Mouse (Mus musculus): ENCODE results near the gene Cdc123. TPM values are rescaled to one million over a fixed set of nuclear protein-coding genes. Genes with fewer than 3 reads are reported as not detected.

Cdc123 gene
- 136 and 142 TPM in 2 replicates for polyA plus RNA-seq (2012; rRNA removed)

DNA sequence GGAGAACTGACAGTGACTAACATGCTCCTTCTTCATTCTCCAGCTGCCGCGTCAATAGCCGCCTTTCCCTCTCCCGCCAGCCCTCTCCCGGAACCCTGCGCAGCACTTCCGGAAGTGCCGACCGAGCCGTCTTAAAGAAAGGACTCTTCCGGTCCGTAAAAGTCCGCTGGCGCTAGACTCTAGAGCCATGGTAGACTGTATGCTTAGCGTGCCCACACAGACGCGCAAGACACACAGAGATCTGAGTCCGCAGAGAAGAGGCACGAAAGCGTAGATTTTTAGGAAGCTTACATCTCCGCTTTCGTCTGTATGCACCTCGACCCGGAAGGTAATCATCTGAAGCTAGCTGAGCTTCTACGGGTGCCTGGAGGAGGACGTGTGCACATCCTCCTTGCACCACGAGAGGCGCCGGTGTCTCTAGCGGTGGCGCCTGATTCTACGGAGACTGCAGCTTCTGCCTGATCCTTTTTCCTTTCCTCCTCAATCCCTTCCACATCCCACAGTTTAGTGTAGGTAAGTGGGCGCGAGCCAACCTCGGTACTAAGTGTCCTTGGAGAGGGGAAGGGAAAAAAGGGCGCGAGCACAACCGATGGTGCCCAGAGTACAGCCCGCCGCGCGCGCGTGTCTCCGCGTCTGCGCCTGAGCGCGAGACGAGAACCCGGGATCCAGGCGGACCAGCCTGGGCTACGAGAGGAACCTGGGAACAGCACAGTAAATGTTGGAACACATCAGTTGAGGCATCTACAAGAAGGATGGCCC is at the start of gene Cdc123, which contains the start of gene Nudt5:
Cdc123 (minus strand) TSS at position 292 of the 759 bp plus-strand sequence.
Nudt5 (plus strand) TSS at position 147 of the 759 bp plus-strand sequence.
- peak; percentile 93 to 94 for DNase-seq
- Histone ChIP-seq H3K4me3 (replicated peaks; ENCODE audit: insufficient read depth, low read depth, low read length) (peak within 1 kb of the TSS; percentile 99), H3K4me1 (ENCODE audit: control insufficient read depth, insufficient read depth, low read length) (no peaks in the 10 kb centered on the region), H3K27ac (ENCODE audit: insufficient read depth, low read length) (peak within 1 kb of the TSS; percentile 91), H3K27me3 (ENCODE audit: control insufficient read depth, insufficient read depth, low read length) (no peaks in the 10 kb centered on the region)
- under 1% methylated on average over 53 of the region's 53 CpGs for WGBS
- peak; percentile 77 for TF ChIP-seq CTCF (IDR thresholded peaks at IDR 0.05; ENCODE audit: borderline replicate concordance, insufficient read depth, low read depth, low read length)
- peak; percentile 78; the same call in 1 of the 2 replicates for TF ChIP-seq POLR2A (IDR thresholded peaks at IDR 0.05; ENCODE audit: borderline replicate concordance, insufficient read depth, low read length)

GRCm38 (mm10) chr2:5894296-5894695 is 49.3 kb upstream of the Cdc123 start:
- Histone ChIP-seq H3K27me3 (ENCODE audit: control insufficient read depth, insufficient read depth, low read length) (no peaks in the 10 kb centered on the region), H3K27ac (ENCODE audit: insufficient read depth, low read length) (no peak overlapping the region), H3K4me1 (ENCODE audit: control insufficient read depth, insufficient read depth, low read length) (peaks cover 5% of the 10 kb centered on the region; the same call in 1 of the 2 replicates), H3K4me3 (replicated peaks; ENCODE audit: insufficient read depth, low read depth, low read length) (peak overlapping the region; percentile 55)
- no peak for TF ChIP-seq POLR2A (IDR thresholded peaks at IDR 0.05; ENCODE audit: borderline replicate concordance, insufficient read depth, low read length)
- TF ChIP-seq CTCF (IDR thresholded peaks at IDR 0.05; ENCODE audit: borderline replicate concordance, insufficient read depth, low read depth, low read length) = no peak
- 31% methylated on average over 11 of the region's 11 CpGs for WGBS
- DNase-seq = peak; percentile 21 to 25

DNA sequence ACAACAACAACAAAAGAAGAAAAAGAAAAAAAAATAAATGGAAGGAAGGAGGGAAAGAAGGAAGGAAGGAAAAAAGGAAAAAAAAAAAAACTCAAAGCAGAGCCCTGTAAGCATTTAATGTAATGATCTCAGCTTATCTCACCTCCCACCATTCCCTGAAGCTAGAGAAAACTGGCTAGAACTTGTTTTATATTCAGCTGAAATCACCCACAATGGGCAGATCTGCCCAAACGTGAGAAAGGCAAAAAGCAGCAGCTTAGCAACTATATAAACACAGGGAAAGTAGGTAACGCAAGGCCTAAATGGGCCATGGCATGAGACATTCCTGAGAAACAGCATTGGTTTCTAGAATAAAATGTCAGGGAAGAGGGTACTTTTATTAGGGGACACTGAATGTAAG is 44.4 kb upstream of the Cdc123 start:
- WGBS = 67% methylated on average over 2 of the region's 2 CpGs
- TF ChIP-seq CTCF (IDR thresholded peaks at IDR 0.05; ENCODE audit: borderline replicate concordance, insufficient read depth, low read depth, low read length) (no peak), POLR2A (IDR thresholded peaks at IDR 0.05; ENCODE audit: borderline replicate concordance, insufficient read depth, low read length) (no peak)
- Histone ChIP-seq H3K27ac (ENCODE audit: insufficient read depth, low read length) (no peak overlapping the region), H3K27me3 (ENCODE audit: control insufficient read depth, insufficient read depth, low read length) (no peaks in the 10 kb centered on the region), H3K4me3 (replicated peaks; ENCODE audit: insufficient read depth, low read depth, low read length) (no peak overlapping the region), H3K4me1 (ENCODE audit: control insufficient read depth, insufficient read depth, low read length) (peaks cover 8% of the 10 kb centered on the region; the same call in 1 of the 2 replicates)
- DNase-seq = no peak

GRCm38 (mm10) chr2:5888865-5889264 is 43.9 kb upstream of the Cdc123 start:
- H3K4me1 ChIP-seq (ENCODE audit: control insufficient read depth, insufficient read depth, low read length) = peaks cover 8% of the 10 kb centered on the region; the same call in 1 of the 2 replicates
- DNase-seq = no peak
- H3K27me3 ChIP-seq (ENCODE audit: control insufficient read depth, insufficient read depth, low read length) = no peaks in the 10 kb centered on the region
- 85% methylated on average over 5 of the region's 5 CpGs for WGBS
- H3K27ac ChIP-seq (ENCODE audit: insufficient read depth, low read length) = no peak overlapping the region
- no peak overlapping the region for H3K4me3 ChIP-seq (replicated peaks; ENCODE audit: insufficient read depth, low read depth, low read length)
- TF ChIP-seq POLR2A (IDR thresholded peaks at IDR 0.05; ENCODE audit: borderline replicate concordance, insufficient read depth, low read length) = no peak
- TF ChIP-seq CTCF (IDR thresholded peaks at IDR 0.05; ENCODE audit: borderline replicate concordance, insufficient read depth, low read depth, low read length) = no peak

GRCm38 (mm10) chr2:5877446-5877845 is 32.5 kb upstream of the Cdc123 start:
- H3K27me3 ChIP-seq (ENCODE audit: control insufficient read depth, insufficient read depth, low read length) = no peaks in the 10 kb centered on the region
- no peak for TF ChIP-seq POLR2A (IDR thresholded peaks at IDR 0.05; ENCODE audit: borderline replicate concordance, insufficient read depth, low read length)
- TF ChIP-seq CTCF (IDR thresholded peaks at IDR 0.05; ENCODE audit: borderline replicate concordance, insufficient read depth, low read depth, low read length) = no peak
- H3K4me3 ChIP-seq (replicated peaks; ENCODE audit: insufficient read depth, low read depth, low read length) = no peak overlapping the region
- DNase-seq = no peak
- 73% methylated on average over 3 of the region's 3 CpGs for WGBS
- H3K4me1 ChIP-seq (ENCODE audit: control insufficient read depth, insufficient read depth, low read length) = no peaks in the 10 kb centered on the region
- H3K27ac ChIP-seq (ENCODE audit: insufficient read depth, low read length) = no peak overlapping the region

- DNase-seq = no peak
- WGBS = 88% methylated on average over 5 of the region's 5 CpGs
- Histone ChIP-seq H3K4me3 (replicated peaks; ENCODE audit: insufficient read depth, low read depth, low read length) (no peak overlapping the region), H3K4me1 (ENCODE audit: control insufficient read depth, insufficient read depth, low read length) (no peaks in the 10 kb centered on the region), H3K27ac (ENCODE audit: insufficient read depth, low read length) (no peak overlapping the region), H3K27me3 (ENCODE audit: control insufficient read depth, insufficient read depth, low read length) (no peaks in the 10 kb centered on the region)
- TF ChIP-seq CTCF (IDR thresholded peaks at IDR 0.05; ENCODE audit: borderline replicate concordance, insufficient read depth, low read depth, low read length) (no peak), POLR2A (IDR thresholded peaks at IDR 0.05; ENCODE audit: borderline replicate concordance, insufficient read depth, low read length) (no peak)
Observed at GRCm38 (mm10) chr2:5869746-5870145, 24.8 kb upstream of the Cdc123 start.

GRCm38 (mm10) chr2:5867681-5868080 is 22.7 kb upstream of the Cdc123 start:
- 37% methylated on average over 2 of the region's 2 CpGs for WGBS
- no peaks in the 10 kb centered on the region for H3K4me1 ChIP-seq (ENCODE audit: control insufficient read depth, insufficient read depth, low read length)
- no peak overlapping the region for H3K27ac ChIP-seq (ENCODE audit: insufficient read depth, low read length)
- DNase-seq = no peak
- TF ChIP-seq CTCF (IDR thresholded peaks at IDR 0.05; ENCODE audit: borderline replicate concordance, insufficient read depth, low read depth, low read length) (no peak), POLR2A (IDR thresholded peaks at IDR 0.05; ENCODE audit: borderline replicate concordance, insufficient read depth, low read length) (no peak)
- no peaks in the 10 kb centered on the region for H3K27me3 ChIP-seq (ENCODE audit: control insufficient read depth, insufficient read depth, low read length)
- no peak overlapping the region for H3K4me3 ChIP-seq (replicated peaks; ENCODE audit: insufficient read depth, low read depth, low read length)

DNA sequence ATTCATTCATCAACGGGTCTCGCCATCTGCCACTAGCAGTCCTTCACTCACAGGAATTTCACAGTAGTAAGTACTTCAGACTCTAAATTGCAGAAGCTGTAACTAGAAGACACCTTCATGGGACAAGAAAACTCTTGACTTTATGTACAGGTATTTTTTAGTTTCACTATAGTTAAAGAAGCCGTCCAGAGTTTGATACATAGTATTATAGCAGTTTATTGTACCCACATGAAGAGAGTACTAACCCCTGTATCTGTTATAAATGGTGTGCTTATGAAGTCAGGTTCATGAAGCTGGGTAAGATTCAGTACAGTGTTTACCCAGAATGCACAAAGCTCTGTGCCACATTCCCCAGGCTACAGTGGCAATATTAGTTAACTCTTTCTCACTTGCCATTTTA is 17.9 kb upstream of the Cdc123 start, which contains the start of gene Gm13199:
Gm13199 (minus strand) TSS at position 101 of the 400 bp plus-strand sequence.
- no peak within 1 kb of the TSS for H3K4me3 ChIP-seq (replicated peaks; ENCODE audit: insufficient read depth, low read depth, low read length)
- WGBS = 93% methylated on average over 3 of the region's 3 CpGs
- no peak for TF ChIP-seq POLR2A (IDR thresholded peaks at IDR 0.05; ENCODE audit: borderline replicate concordance, insufficient read depth, low read length)
- TF ChIP-seq CTCF (IDR thresholded peaks at IDR 0.05; ENCODE audit: borderline replicate concordance, insufficient read depth, low read depth, low read length) = no peak
- H3K27ac ChIP-seq (ENCODE audit: insufficient read depth, low read length) = no peak within 1 kb of the TSS
- no peaks in the 10 kb centered on the region for H3K4me1 ChIP-seq (ENCODE audit: control insufficient read depth, insufficient read depth, low read length)
- H3K27me3 ChIP-seq (ENCODE audit: control insufficient read depth, insufficient read depth, low read length) = no peaks in the 10 kb centered on the region
- no peak for DNase-seq
